Mouse (Mus musculus): ENCODE results near the gene Cubn. TPM values are rescaled to one million over a fixed set of nuclear protein-coding genes. Genes with fewer than 3 reads are reported as not detected.

Gene Cubn
- polyA plus RNA-seq, 1 experiment = 18.9 TPM

DNA sequence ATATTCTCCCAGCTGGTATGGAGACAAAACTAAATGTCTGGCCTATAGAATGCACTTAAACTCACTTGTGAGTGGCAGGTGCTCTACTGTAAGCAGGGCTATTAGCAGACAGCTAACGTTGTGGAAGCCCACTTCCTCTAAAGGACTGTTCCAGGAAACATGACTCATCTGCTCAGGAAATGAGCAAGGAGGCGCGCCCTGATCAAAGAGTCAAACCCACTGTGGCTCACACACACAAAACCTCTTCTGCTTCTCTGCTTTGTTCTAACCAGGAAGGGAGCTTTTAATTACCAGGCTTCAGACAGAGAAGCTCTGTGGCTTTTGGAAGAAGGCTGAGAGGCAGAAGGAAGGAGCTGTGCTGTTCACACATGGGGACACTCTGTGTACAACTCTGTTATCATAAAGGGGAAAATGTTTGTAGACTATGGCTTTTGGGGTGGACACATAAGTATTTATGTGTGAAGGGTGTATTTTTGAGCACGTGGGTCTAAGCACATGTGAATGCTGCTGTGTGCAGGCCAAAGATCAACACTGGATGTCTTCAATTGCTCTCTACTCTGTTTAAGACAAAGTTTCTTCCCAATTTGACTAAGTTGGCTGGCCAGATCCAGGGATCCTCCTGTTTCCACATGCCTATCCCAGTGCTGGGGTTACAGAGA, 78.0 kb downstream of the Cubn start:
- DNase-seq (ENCODE audit: low read depth, low spot score) = no peak
- WGBS = 7% methylated on average over 4 of the region's 4 CpGs

DNA sequence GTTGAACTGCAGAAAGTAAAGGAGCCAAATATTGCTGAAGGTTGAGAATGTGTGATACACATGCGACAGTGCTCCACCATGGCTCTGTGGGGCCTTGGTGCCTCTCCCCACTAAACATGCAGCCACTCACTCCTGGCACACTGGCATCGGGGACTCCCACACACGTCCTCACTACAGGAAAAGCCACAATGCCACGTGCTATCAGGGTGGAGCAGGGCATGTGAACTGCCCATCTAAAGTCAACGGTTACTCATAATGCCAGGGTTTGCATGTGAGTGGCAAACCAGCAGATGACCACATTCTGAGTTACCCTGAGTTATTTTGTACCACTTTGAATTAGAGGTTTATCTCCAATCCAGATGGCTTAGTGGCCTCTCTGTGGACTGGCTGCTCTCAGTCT, 81.0 kb downstream of the Cubn start:
- DNase-seq (ENCODE audit: low read depth, low spot score) = no peak
- 48% methylated on average over 5 of the region's 5 CpGs for WGBS

DNA sequence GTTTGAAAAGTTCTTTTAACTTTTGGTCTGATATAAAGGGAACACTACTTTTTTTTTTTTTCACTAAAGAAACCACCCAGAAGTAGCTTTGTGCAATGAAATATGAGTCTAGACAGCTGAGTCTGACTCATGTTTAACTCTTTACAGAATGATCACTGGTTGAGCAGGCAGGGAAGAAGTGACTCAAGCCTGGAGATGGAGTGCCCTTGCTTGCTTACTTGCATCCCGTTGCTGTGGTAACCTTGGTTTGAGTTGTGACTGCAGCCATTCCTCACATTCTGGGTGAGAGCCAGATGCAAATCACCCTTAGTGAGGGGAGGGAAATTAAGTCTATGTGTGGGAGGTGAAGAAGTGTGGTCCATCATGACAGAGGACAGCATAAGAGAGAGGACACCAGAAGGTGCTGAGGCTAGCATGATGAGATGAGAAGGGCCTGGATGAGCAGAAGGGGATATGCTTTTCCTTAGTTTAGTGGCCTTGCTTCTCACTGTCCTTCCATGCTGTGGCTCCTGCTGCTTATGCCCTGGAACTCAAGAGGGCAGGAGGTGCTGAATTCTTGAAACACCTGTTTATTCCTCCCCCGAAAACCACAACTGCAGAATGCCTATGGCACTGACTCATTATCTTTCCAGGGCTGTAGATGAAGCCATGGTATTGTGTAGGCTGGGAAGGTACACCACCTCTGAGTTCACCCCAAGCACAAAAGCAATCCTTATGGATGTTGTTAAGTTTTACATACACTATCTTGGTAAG, 81.7 kb downstream of the Cubn start:
- 63% methylated on average over 2 of the region's 2 CpGs for WGBS
- no peak for DNase-seq (ENCODE audit: low read depth, low spot score)

DNA sequence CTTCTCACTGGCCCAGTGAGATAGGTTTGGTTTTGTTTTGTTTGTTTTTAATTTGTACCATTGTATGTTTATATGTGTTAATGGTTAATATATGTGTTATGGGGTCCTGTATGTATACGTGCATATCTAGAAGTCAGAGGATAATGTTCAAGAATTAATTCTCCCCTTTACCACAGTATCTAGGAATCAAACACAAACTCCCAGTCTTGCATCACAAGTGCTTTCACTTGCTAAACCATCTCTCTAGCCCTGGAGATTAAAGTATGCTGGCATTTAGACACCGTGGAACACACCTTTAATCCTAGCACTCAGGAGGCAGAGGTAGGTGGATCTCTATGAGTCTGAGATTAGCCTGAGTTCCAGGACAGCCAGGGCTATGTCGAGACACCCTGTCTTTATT, 83.3 kb downstream of the Cubn start:
- no peak for DNase-seq (ENCODE audit: low read depth, low spot score)
- WGBS = 82% methylated on average over 3 of the region's 3 CpGs

DNA sequence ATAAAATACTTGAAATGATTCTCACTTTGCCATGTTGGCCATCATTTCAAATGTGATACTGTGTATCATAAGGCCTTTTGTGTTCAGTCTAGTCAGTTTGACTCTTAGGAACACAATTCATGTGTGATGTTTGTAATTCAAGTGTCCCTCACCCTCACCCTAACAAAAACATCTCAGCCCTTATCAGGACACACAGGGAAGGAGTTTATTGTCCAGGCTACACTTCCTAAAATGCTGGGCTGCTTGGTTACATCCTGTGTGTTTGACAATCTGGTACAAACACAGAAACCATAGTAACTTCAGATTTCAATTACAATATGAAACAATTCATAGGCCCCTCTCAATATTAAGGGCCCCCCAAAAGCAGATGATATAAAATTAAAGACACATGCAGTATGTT, 83.9 kb downstream of the Cubn start:
- DNase-seq (ENCODE audit: low read depth, low spot score) = no peak

DNA sequence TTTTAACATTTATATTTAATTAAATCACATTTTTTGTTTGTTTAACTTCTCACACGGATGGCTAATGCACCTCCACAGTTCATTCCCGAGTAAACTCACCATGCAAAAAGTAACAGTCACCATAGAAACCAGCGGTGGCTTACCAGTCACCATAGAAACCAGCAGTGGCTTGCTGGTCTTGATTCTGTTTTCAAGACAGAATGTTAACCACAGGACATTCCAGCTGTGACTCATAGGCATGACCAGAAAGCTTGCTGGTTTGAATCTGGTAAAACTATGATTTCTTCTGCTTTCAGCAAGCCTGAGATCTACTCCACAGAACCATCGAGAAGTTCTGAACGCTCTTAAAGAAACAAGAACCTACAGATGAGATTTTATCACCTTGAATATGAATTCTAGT, 84.3 kb downstream of the Cubn start:
- WGBS = 48% methylated on average over 5 of the region's 5 CpGs
- no peak for DNase-seq (ENCODE audit: low read depth, low spot score)

DNA sequence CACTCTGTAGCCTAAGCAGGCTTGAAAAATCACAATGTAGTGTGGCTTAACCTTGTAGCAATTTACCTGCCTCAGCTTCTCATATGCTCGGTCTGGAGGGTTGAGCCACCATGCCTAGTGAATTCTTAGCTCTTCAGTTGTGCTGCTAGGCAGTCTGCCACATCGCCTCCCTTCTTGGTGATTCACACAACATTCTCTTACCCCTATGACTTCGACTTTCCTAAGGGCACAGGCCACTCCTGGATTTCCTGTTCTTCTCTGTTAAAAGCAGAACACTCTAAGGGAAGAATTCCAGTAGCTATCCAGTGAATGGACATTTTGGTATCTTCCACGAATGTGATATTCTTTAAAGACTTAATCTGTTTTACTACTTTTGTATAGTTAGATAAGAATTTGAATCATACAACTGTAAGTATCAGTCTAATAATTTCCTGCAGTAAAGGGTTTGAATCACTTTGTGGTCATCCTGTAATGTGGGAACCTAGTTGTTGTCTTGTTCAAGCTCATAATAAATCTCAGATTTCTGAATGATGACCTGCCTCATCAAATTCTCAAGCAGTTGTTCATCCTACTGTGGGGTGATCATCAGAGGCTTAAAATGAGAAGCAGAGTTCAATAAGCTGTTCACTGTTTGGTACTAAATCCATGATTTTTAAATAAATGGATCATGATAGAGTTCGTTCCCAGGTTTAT, 86.5 kb downstream of the Cubn start:
- DNase-seq (ENCODE audit: low read depth, low spot score) = no peak
- WGBS = 73% methylated on average over 5 of the region's 5 CpGs

DNA sequence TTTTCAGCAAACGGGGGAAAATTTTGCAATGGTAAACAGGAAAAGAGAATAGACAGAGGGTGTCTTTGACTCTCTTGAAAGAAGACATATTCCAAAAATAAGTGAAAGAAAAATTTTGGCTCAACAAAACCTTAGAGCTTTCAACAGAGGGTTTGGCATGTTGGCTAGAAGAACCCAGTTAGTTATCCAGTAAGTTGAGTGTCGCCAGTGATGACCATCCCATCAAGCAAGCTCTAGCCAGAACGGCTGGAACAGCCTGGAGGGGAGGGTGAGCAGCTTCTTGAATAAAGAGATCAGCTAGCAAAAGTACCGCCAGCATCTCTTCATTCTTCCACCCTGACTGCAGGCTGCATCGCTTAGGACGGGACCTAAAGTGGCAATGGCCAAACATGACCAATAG, 90.8 kb downstream of the Cubn start:
- 93% methylated on average over 6 of the region's 6 CpGs for WGBS

DNA sequence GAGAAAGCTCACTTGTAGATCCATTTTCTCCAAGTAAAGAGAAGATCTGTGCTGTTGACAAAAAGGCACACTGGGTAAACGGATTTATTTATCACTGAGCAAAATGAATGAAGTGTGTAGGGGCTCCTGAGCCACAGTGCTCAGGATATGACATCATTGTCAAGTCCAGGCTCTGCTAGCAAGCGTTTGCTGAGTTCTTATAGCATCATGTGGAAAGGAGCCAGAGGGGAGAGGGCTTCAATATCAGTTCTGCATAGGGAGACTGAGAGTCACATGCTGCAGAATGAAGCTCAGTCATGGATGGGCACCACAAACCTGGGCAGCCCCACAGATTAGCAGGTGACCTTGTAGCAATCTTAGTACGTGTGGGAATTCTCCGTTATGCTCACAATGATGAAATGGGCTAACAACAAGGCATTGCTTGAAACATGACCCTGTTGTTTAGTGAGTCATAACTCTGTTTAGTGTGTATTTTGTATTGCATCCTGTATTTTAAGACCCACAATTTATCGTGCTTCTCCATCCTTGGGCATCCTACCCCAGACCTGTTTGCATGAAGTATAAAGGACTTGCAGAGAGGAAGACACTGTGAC, 92.0 kb downstream of the Cubn start:
- WGBS = 75% methylated on average over 5 of the region's 5 CpGs
- no peak for DNase-seq (ENCODE audit: low read depth, low spot score)

More for the DNA sequence above, 90.8 kb downstream of the Cubn start:
- no peak for DNase-seq (ENCODE audit: low read depth, low spot score)

DNA sequence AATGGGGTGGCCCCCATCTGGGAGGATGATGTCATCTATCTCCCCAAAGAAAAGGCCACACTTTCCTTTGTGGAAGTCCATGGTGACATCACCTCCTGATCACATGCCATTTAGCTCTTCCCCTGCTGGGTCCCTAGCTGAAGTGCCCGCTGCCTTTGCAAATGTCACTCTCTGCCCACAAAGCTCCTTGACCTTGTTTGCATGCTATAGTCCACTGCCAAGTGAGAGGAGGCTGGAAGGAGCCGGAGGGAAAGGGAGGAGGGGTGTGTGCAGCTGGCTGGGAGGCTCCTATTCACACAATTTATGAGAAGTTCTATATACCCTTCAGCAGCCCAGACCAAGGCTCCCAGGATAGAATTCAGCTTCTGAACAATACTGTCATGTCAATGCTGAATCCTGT, 92.7 kb downstream of the Cubn start:
- WGBS = 24% methylated on average over 2 of the region's 2 CpGs
- DNase-seq (ENCODE audit: low read depth, low spot score) = no peak

DNA sequence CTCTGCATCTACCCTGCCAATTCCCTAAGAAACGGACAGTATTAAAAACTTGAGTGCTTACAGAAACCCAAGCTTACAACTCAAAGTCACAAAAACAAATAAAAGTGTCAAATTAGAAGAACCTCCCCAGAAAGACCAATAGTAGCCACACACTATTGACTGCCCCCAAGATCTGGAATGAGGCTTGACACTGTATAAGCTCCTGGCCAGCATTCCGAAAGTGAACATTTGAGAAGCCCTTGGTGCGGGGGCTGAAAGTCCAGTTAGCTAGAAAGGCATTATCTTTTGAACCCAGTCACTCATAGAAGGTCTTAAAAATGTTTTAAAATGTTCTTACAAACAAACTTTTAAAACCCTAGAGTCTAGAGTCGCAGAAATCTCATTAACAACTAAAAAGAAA, 93.1 kb downstream of the Cubn start:
- WGBS = 74% methylated on average over 4 of the region's 4 CpGs
- no peak for DNase-seq (ENCODE audit: low read depth, low spot score)

DNA sequence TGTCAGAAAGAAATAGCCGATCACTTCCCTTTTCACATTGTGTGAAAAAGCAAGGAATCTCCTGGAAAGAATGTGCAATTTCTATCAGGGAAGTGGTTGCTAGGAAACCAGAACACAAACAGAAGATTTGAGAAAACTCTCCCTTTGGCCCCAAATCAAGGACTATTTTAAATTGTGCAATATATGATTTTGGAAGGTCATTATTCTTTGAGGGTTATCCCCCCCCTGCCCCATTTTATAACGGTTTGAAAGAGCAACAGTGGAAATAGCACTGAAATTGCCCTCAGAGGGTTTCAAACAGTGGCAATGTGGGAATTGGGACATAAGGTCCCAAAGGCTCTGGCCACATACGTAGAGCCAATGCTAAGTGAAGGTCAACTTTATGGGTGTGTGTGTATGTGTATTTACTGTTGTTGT, 95.5 kb downstream of the Cubn start:
- 5% methylated on average over 3 of the region's 3 CpGs for WGBS
- DNase-seq (ENCODE audit: low read depth, low spot score) = no peak

DNA sequence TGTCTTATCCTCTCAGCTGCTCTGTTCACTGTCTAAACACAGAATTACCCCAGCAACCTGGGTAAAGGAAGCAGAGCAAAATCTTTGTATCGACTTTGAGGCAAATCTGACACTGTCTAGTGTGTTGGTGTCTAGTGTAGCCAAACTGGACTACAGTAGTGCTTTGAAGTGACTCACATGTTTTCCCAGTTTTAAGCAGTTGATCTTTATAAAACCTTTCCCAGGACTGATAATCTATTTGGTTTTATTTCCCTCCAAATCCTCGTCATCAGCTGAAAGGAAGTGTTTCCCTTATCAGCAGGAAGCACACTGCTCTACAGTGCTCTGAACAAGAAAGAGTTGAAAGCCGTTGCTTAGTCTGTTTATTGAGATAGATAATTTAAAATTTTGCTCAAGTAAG, 100.6 kb downstream of the Cubn start:
- 33% methylated on average over 3 of the region's 3 CpGs for WGBS
- no peak for DNase-seq (ENCODE audit: low read depth, low spot score)

DNA sequence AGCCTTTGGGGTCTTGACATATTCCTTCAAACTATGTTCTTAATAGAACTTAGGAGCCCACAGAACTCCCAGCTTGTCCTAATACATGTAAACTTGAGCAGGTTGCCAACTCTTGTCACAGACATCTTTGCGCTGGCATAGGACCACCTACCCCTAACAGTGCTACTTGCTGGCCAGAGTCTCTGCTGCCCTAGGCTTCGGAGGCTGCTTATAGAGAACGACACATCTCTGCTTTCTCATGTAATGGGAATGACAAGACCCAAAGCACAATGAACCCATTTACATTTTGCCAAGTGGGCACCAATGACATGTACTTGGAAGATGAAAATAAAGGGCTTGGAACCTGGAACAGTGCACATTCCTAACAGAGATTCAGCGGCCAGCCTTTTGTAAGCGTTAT, 105.0 kb downstream of the Cubn start:
- DNase-seq (ENCODE audit: low read depth, low spot score) = no peak
- 97% methylated on average over 5 of the region's 5 CpGs for WGBS

DNA sequence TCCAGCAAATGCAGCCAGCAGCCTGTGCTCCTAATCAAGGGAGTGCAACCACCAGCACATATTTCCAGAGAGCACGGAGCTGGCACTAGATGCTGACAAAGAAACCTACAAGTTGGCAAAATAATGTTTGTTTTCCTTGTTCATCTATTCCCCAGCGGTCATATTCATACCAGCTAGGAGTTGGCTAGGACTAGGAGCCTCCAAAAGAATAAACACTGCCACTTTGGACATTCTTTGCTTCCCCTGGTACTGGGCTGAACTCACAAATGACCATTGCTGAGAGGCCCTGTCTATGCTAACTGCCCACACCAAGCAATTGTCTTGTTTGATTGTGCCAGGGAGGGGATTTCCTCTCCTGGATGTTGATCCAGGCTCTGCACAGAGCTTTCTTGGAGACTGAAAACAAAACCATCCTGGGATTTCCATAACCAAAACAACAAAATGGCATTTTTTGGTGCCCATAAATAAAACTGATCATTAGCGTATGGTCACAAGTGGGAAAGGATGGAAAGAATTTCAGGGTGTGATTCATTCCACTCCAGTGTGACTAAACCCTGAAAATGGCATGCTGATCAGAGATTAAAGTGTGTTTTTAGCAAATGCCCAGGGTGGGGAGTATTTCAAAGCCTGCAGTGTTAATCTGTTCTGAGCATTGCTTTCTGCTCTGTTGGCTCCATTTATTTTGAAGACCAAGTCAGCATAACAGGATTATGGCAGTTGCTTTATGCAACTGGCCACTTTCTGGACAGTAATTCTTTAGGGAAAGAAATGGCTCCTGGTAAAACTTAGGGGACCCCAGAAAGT, 105.9 kb downstream of the Cubn start:
- 50% methylated on average over 3 of the region's 3 CpGs for WGBS
- DNase-seq (ENCODE audit: low read depth, low spot score) = no peak

DNA sequence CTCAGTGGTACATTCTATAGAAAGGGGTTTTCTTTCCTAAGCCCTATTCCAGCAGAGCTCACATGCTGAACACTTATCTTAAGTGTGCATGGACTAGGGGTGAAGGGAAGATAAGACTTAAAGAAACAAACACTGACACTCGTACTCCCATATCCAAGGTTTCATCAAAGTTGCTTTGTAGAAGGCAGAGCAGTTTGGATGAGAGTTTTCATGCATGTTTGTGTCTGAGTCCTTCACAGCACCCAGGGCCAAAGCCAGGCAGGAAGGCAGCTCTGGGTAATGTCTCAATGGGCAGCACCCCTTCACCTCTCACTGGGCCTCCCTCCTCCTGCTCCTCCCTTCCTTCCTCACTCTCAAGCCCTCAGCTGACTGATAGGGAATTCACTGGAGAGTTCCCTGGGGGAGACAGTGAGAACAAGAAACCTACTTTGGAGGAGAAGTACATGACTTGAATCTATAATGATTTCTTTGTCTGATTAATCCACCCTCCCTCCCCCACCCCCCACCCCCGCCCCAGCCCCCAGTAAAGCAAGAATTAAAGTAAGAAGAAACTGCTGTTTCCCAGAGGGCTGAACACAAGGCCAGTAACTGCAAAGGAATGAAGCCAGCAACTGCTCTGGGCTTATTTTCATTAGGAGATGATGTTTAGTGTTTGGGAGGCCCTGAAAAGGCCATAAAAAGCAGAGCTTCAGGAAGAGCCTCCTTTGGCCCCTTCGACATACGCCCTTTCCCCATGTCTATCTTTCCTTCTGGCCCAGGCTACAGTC, 106.7 kb downstream of the Cubn start:
- no peak for DNase-seq (ENCODE audit: low read depth, low spot score)
- WGBS = 57% methylated on average over 4 of the region's 4 CpGs

DNA sequence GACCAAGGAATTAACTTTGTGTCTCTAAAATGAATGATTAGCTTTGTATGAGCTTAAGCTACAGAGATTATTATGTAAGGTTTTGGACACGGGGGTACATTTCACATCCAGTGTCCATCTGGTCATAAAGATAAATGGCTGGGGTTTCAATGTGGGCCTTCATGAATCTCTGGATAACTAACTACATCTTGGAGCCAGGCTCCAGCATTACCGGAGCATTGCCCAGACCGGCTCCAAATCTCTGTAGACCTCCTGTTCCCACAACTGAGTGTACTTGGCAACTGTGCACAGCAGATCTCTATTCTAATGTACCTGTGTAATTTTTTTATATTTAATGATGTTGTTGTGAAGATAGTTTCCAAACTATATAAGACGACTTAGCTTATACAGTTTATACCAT, 115.4 kb downstream of the Cubn start:
- 82% methylated on average over 4 of the region's 4 CpGs for WGBS

DNA sequence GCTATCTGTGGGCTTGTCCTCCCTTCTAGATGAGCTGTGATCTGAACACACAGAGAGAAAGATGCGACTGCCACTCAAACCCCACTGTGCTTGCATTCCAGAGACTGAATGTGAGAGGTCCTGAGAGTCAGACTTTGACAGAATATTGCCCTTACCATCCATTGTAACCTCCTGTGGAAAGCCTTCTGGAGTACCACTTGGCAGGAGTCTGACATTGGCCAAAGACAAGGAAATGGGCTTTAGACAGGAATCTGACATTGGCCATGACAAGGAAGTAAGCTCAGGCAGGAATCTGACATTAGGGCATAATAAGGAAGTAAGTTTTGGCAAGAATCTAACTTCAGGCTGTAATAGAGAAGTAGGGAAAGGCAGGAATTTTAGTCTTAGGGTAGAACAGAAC, 118.3 kb downstream of the Cubn start:
- no peak for DNase-seq (ENCODE audit: low read depth, low spot score)
- WGBS = 88% methylated on average over 1 of the region's 1 CpGs

More for the DNA sequence above, 115.4 kb downstream of the Cubn start:
- no peak for DNase-seq (ENCODE audit: low read depth, low spot score)

DNA sequence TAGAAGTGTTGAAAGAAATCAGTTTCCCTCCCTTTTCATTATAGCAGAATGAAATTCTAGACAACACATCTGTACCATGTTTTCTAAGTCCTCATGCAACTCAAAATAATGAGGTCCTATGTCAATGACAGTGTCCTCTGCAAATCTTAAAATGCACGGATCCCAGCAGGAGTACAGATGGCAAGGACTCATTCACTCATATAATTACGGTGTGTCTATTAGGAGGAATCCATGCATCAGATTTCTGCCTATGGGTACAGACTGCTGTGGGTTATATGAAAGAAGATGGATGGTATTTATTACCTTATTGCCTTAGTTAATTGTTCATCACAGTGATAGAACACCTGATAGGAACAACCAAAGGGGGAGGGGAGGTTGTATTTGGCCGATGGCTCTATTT, 118.8 kb downstream of the Cubn start:
- WGBS = 79% methylated on average over 3 of the region's 3 CpGs
- no peak for DNase-seq (ENCODE audit: low read depth, low spot score)

All from large intestine, adult 2 months (tissue).